Mouse (Mus musculus) intestine, embryonic 14.5 days (tissue): ENCODE measurements around the gene Psph. TPM values are rescaled to one million over a fixed set of nuclear protein-coding genes. Genes with fewer than 3 reads are reported as not detected.
A peak's percentile ranks its signal among the peaks of the same experiment; 100 is the strongest.

Experiments used
- ATAC-seq: fragments of 200-750 bp; cut with Nextera tagmentation; replicated peaks from 2 replicates; pipeline ENCODE4 v1.8.0; 2017; ENCODE audit warnings: low read depth, moderate number of reproducible peaks, moderate TSS enrichment, moderate library complexity; ENCODE audit not compliant: low FRiP score, low TSS enrichment
- DNase-seq: peaks from one replicate; pipeline ENCODE4 v3.0.0-alpha.2; 2018; ENCODE audit warnings: low spot score
- H3K27ac ChIP-seq: fragments of 300-500 bp; sonication (generic); 2 replicates; pipeline ENCODE4 v1.5.1; 2014; ENCODE audit warnings: low read depth, mild to moderate bottlenecking, control low read depth
- H3K27me3 ChIP-seq: fragments of 300-500 bp; sonication (generic); replicated peaks from 2 replicates; pipeline ENCODE4 v1.6.1; 2014; ENCODE audit warnings: low read length, control low read depth; ENCODE audit not compliant: control insufficient read depth, insufficient read depth
- H3K36me3 ChIP-seq: fragments of 300-500 bp; sonication (generic); 2 replicates; pipeline ENCODE4 v1.6.1; 2014; ENCODE audit warnings: low read length, control low read depth; ENCODE audit not compliant: control insufficient read depth, insufficient read depth
- H3K4me1 ChIP-seq: fragments of 300-500 bp; sonication (generic); replicated peaks from 2 replicates; pipeline ENCODE4 v1.6.1; 2014; ENCODE audit warnings: low read length, control low read depth, mixed read lengths; ENCODE audit not compliant: control insufficient read depth, insufficient read depth
- H3K4me2 ChIP-seq: fragments of 300-500 bp; sonication (generic); 2 replicates; pipeline ENCODE4 v1.6.1; 2014; ENCODE audit warnings: low read length
- H3K4me3 ChIP-seq: fragments of 300-500 bp; sonication (generic); 2 replicates; pipeline ENCODE4 v1.5.1; 2014; ENCODE audit warnings: low read depth, low read length, control low read depth, mixed read lengths
- H3K9ac ChIP-seq: fragments of 300-500 bp; sonication (generic); 2 replicates; pipeline ENCODE4 v1.6.1; 2014; ENCODE audit warnings: mild to moderate bottlenecking, low read length
- H3K9me3 ChIP-seq: fragments of 300-500 bp; sonication (generic); 2 replicates; pipeline ENCODE4 v1.6.1; 2016; ENCODE audit warnings: low read length, control low read depth; ENCODE audit not compliant: control insufficient read depth
- WGBS: fragments of 180-500 bp; shearing (Covaris S2); extraction: QIAGEN DNeasy Blood & Tissue Kit; methylation state at CpG from one replicate; pipeline ENCODE4 v1.1.7; 2014; 5-methylcytosine and 5-hydroxymethylcytosine counted together
- polyA plus RNA-seq: library from polyadenylated mRNA; unstranded; fragments of >200 nt; fragmentation: Nextera tagmentation; extraction: Ambion mirVana; gene quantifications from 2 replicates; pipeline ENCODE4 v1.2.1, GENCODE M21; 2014

Psph gene
- polyA plus RNA-seq, 1 experiment from 2014 or later = 47.9 TPM

GRCm38 (mm10) chr5:129756886-129757285 lies 30.4 kb downstream of the Psph start:
- DNase-seq (no peak), ATAC-seq (no peak)
- H3K27ac ChIP-seq = no peak overlapping the region
- H3K36me3 ChIP-seq = peaks cover 36% of the 10 kb centered on the region
- H3K9ac ChIP-seq = no peak overlapping the region
- no peak overlapping the region for H3K4me3 ChIP-seq
- no peaks in the 10 kb centered on the region for H3K4me1 ChIP-seq
- no peaks in the 10 kb centered on the region for H3K9me3 ChIP-seq
- no peaks in the 10 kb centered on the region for H3K27me3 ChIP-seq
- no peak overlapping the region for H3K4me2 ChIP-seq
- 93% methylated on average over 20 of the region's 20 CpGs for WGBS

DNA sequence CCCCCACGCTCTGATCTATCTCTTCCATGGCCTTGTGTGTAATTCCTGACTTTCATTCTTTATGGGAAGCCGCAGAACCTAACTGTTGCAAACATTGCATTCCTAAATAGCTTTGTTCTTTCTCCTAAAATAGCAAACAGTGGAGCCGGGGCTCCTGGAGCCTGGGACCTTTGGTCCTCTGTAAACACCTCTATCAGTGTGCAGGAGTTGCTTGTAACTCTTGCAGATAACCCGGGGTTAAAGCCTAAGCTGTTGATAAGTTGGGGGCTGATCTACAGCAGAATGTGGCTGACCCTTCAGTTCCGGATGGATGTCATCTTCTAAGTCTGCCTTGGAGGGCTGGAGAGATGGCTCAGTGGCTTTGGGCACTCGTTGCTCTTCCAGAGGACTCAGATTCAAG lies 43.2 kb downstream of the Psph start:
- Histone ChIP-seq H3K27me3 (no peaks in the 10 kb centered on the region), H3K36me3 (peaks cover 57% of the 10 kb centered on the region), H3K4me1 (no peaks in the 10 kb centered on the region), H3K9me3 (no peaks in the 10 kb centered on the region), H3K4me2 (no peak overlapping the region), H3K4me3 (no peak overlapping the region), H3K9ac (no peak overlapping the region), H3K27ac (no peak overlapping the region)
- no peak for ATAC-seq
- DNase-seq = no peak
- 30% methylated on average over 6 of the region's 6 CpGs for WGBS

GRCm38 (mm10) chr5:129742903-129743488 lies 44.3 kb downstream of the Psph start:
- Histone ChIP-seq H3K4me1 (no peaks in the 10 kb centered on the region), H3K9me3 (no peaks in the 10 kb centered on the region), H3K27ac (no peak overlapping the region), H3K9ac (no peak overlapping the region), H3K4me3 (no peak overlapping the region), H3K36me3 (peaks cover 48% of the 10 kb centered on the region), H3K27me3 (no peaks in the 10 kb centered on the region), H3K4me2 (no peak overlapping the region)
- 68% methylated on average over 7 of the region's 7 CpGs for WGBS
- ATAC-seq = peak; percentile 79
- DNase-seq = no peak

GRCm38 (mm10) chr5:129740976-129741375 lies 46.3 kb downstream of the Psph start:
- 100% methylated on average over 1 of the region's 1 CpGs for WGBS
- Histone ChIP-seq H3K36me3 (peaks cover 30% of the 10 kb centered on the region), H3K9ac (no peak overlapping the region), H3K27me3 (no peaks in the 10 kb centered on the region), H3K27ac (no peak overlapping the region), H3K4me1 (no peaks in the 10 kb centered on the region), H3K4me2 (no peak overlapping the region), H3K9me3 (no peaks in the 10 kb centered on the region), H3K4me3 (no peak overlapping the region)
- DNase-seq = no peak
- ATAC-seq = no peak

DNA sequence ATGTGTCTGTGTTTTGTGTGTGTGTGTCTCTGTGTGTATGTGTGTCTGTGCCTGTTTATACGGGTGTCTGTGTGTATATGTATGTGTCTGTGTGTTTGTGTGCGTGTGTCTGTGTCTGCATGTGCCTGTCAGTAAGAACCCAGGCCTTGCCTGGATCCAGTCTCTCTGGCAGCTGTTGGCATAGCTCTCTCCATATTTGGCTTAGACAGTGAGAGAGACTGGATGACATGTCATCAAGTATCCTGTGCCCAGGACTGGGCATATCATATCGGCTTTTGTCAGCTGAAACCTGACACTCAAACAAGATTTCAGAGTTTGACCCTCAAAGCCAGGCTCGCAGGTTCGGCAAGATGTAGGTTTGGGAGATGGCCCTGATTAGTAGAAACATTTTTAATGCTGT lies 56.2 kb downstream of the Psph start:
- Histone ChIP-seq H3K9me3 (no peaks in the 10 kb centered on the region), H3K36me3 (no peaks in the 10 kb centered on the region), H3K27ac (no peak overlapping the region), H3K27me3 (no peaks in the 10 kb centered on the region), H3K9ac (no peak overlapping the region), H3K4me3 (no peak overlapping the region), H3K4me1 (peaks cover 29% of the 10 kb centered on the region), H3K4me2 (no peak overlapping the region)
- ATAC-seq = no peak
- no peak for DNase-seq
- 52% methylated on average over 5 of the region's 5 CpGs for WGBS

DNA sequence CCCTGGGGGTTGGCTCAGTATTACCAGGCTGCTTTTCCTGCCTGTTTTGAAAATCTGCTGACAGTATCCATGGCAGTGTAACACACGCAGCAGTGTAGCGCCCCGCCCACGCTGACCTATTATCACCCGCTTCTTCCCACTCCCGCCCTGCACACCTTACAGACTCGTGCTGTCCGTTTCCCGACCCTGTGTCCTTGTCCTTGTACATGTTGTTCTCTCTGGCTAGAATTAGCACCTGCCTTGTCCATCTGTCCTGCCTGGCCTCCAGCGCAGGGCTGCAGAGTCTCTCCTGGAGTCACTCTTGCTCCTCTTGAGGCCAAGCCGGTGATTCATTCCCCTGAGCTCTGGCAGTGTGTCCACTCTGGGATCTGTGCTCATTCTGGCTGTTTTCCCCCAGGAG lies 56.9 kb downstream of the Psph start:
- DNase-seq (no peak), ATAC-seq (no peak)
- no peak overlapping the region for H3K4me3 ChIP-seq
- H3K4me1 ChIP-seq = peaks cover 29% of the 10 kb centered on the region
- H3K9me3 ChIP-seq = no peaks in the 10 kb centered on the region
- no peak overlapping the region for H3K9ac ChIP-seq
- WGBS = 57% methylated on average over 11 of the region's 11 CpGs
- H3K4me2 ChIP-seq = no peak overlapping the region
- H3K36me3 ChIP-seq = no peaks in the 10 kb centered on the region
- H3K27ac ChIP-seq = no peak overlapping the region
- H3K27me3 ChIP-seq = no peaks in the 10 kb centered on the region

GRCm38 (mm10) chr5:129729286-129729685 lies 58.0 kb downstream of the Psph start:
- ATAC-seq (no peak), DNase-seq (no peak)
- peak overlapping the region; percentile 18; the same call in 1 of the 2 replicates for H3K4me2 ChIP-seq
- H3K9me3 ChIP-seq = no peaks in the 10 kb centered on the region
- peaks cover 29% of the 10 kb centered on the region for H3K4me1 ChIP-seq
- 42% methylated on average over 11 of the region's 11 CpGs for WGBS
- H3K27me3 ChIP-seq = no peaks in the 10 kb centered on the region
- no peaks in the 10 kb centered on the region for H3K36me3 ChIP-seq
- no peak overlapping the region for H3K9ac ChIP-seq
- no peak overlapping the region for H3K4me3 ChIP-seq
- peak overlapping the region; percentile 51; the same call in 1 of the 2 replicates for H3K27ac ChIP-seq

- H3K4me2 ChIP-seq = no peak overlapping the region; the same call in 1 of the 2 replicates
- peak; percentile 29 for DNase-seq
- no peak for ATAC-seq
Observed at GRCm38 (mm10) chr5:129726784-129727183, 60.5 kb downstream of the Psph start.

GRCm38 (mm10) chr5:129725774-129726392 lies 61.4 kb downstream of the Psph start:
- H3K4me3 ChIP-seq = peak overlapping the region; percentile 70
- peak overlapping the region; percentile 98 for H3K27ac ChIP-seq
- no peaks in the 10 kb centered on the region for H3K9me3 ChIP-seq
- 24% methylated on average over 7 of the region's 7 CpGs for WGBS
- peak overlapping the region; percentile 87 for H3K9ac ChIP-seq
- peaks cover 23% of the 10 kb centered on the region for H3K4me1 ChIP-seq
- H3K36me3 ChIP-seq = no peaks in the 10 kb centered on the region
- H3K4me2 ChIP-seq = peak overlapping the region; percentile 63
- no peak for ATAC-seq
- DNase-seq = peak; percentile 63
- no peaks in the 10 kb centered on the region for H3K27me3 ChIP-seq

More at GRCm38 (mm10) chr5:129726784-129727183, 60.5 kb downstream of the Psph start:
- no peaks in the 10 kb centered on the region for H3K27me3 ChIP-seq
- no peaks in the 10 kb centered on the region for H3K36me3 ChIP-seq
- H3K9ac ChIP-seq = no peak overlapping the region
- no peak overlapping the region for H3K4me3 ChIP-seq
- H3K27ac ChIP-seq = no peak overlapping the region
- WGBS = 80% methylated on average over 3 of the region's 3 CpGs
- no peaks in the 10 kb centered on the region for H3K9me3 ChIP-seq
- peaks cover 29% of the 10 kb centered on the region for H3K4me1 ChIP-seq
